Mouse (Mus musculus): ENCODE measurements around the gene Olfr73. TPM values are rescaled to one million over a fixed set of nuclear protein-coding genes. Genes with fewer than 3 reads are reported as not detected.
"Not testable (repeated sequence)": the region's sequence is repeated elsewhere in the genome, so short reads cannot be mapped to it uniquely, and the experiment has no call there.

The Olfr73 gene
- not detected in 2 replicates for polyA plus RNA-seq (2014; fragmentation: Nextera tagmentation; extraction: Ambion mirVana)

- no peak within 1 kb of the TSS for H3K4me2 ChIP-seq (ENCODE audit: low read length)
- no peaks in the 10 kb centered on the region for H3K9me3 ChIP-seq (replicated peaks; ENCODE audit: control insufficient read depth, low read length)
- H3K4me3 ChIP-seq (ENCODE audit: low read depth, low read length): no peak within 1 kb of the TSS
- ATAC-seq (no peak), DNase-seq (ENCODE audit: low spot score) (no peak)
- no peaks in the 10 kb centered on the region for H3K27me3 ChIP-seq (replicated peaks; ENCODE audit: control insufficient read depth, insufficient read depth, low read length)
- no peak within 1 kb of the TSS for H3K27ac ChIP-seq (ENCODE audit: low read depth, low read length)
- H3K4me1 ChIP-seq (ENCODE audit: control insufficient read depth, insufficient read depth, low read length): no peaks in the 10 kb centered on the region
- H3K36me3 ChIP-seq (ENCODE audit: control insufficient read depth, insufficient read depth, low read length): no peaks in the 10 kb centered on the region
- H3K9ac ChIP-seq (ENCODE audit: low read length): no peak within 1 kb of the TSS
These were observed at the start of gene Olfr73 for GRCm38 (mm10) chr2:88037599-88037998. TSS of gene Olfr73 (minus strand) at chr2:88037699.

GRCm38 (mm10) chr2:88071730-88072129 is 34.2 kb upstream of the Olfr73 start, which contains the start of gene Olfr1163:
TSS of gene Olfr1163 (minus strand) at chr2:88071830.
- Histone ChIP-seq H3K9ac (ENCODE audit: low read length) (no peak within 1 kb of the TSS), H3K27me3 (replicated peaks; ENCODE audit: control insufficient read depth, insufficient read depth, low read length) (no peaks in the 10 kb centered on the region), H3K4me3 (ENCODE audit: low read depth, low read length) (no peak within 1 kb of the TSS), H3K4me2 (ENCODE audit: low read length) (no peak within 1 kb of the TSS), H3K27ac (ENCODE audit: low read depth, low read length) (no peak within 1 kb of the TSS), H3K4me1 (ENCODE audit: control insufficient read depth, insufficient read depth, low read length) (no peaks in the 10 kb centered on the region), H3K36me3 (ENCODE audit: control insufficient read depth, insufficient read depth, low read length) (no peaks in the 10 kb centered on the region), H3K9me3 (replicated peaks; ENCODE audit: control insufficient read depth, low read length) (no peaks in the 10 kb centered on the region)
- DNase-seq (ENCODE audit: low spot score) (no peak), ATAC-seq (no peak)

GRCm38 (mm10) chr2:88063587-88063986 is 26.1 kb upstream of the Olfr73 start:
- 75% methylated on average over 2 of the region's 2 CpGs for WGBS
- Histone ChIP-seq H3K36me3 (ENCODE audit: control insufficient read depth, insufficient read depth, low read length) (no peaks in the 10 kb centered on the region), H3K4me3 (ENCODE audit: low read depth, low read length) (no peak overlapping the region)

GRCm38 (mm10) chr2:88051029-88051428 is 13.5 kb upstream of the Olfr73 start, which contains the start of gene Olfr1162:
TSS of gene Olfr1162 (minus strand) at chr2:88051129.
- Histone ChIP-seq H3K27me3 (replicated peaks; ENCODE audit: control insufficient read depth, insufficient read depth, low read length) (no peaks in the 10 kb centered on the region), H3K9ac (ENCODE audit: low read length) (no peak within 1 kb of the TSS), H3K4me2 (ENCODE audit: low read length) (no peak within 1 kb of the TSS), H3K27ac (ENCODE audit: low read depth, low read length) (no peak within 1 kb of the TSS), H3K36me3 (ENCODE audit: control insufficient read depth, insufficient read depth, low read length) (no peaks in the 10 kb centered on the region), H3K4me1 (ENCODE audit: control insufficient read depth, insufficient read depth, low read length) (no peaks in the 10 kb centered on the region), H3K4me3 (ENCODE audit: low read depth, low read length) (no peak within 1 kb of the TSS), H3K9me3 (replicated peaks; ENCODE audit: control insufficient read depth, low read length) (no peaks in the 10 kb centered on the region)
- 83% methylated on average over 1 of the region's 1 CpGs for WGBS
- DNase-seq (ENCODE audit: low spot score) (no peak), ATAC-seq (no peak)

More at GRCm38 (mm10) chr2:88063587-88063986, 26.1 kb upstream of the Olfr73 start:
- Histone ChIP-seq H3K4me2 (ENCODE audit: low read length) (no peak overlapping the region), H3K9me3 (replicated peaks; ENCODE audit: control insufficient read depth, low read length) (no peaks in the 10 kb centered on the region), H3K4me1 (ENCODE audit: control insufficient read depth, insufficient read depth, low read length) (no peaks in the 10 kb centered on the region), H3K27ac (ENCODE audit: low read depth, low read length) (no peak overlapping the region), H3K27me3 (replicated peaks; ENCODE audit: control insufficient read depth, insufficient read depth, low read length) (no peaks in the 10 kb centered on the region), H3K9ac (ENCODE audit: low read length) (no peak overlapping the region)
- DNase-seq (ENCODE audit: low spot score) (no peak), ATAC-seq (no peak)

- H3K4me2 ChIP-seq (ENCODE audit: low read length); H3K4me3 ChIP-seq (ENCODE audit: low read depth, low read length); H3K9ac ChIP-seq (ENCODE audit: low read length); DNase-seq (ENCODE audit: low spot score); H3K9me3 ChIP-seq (replicated peaks; ENCODE audit: control insufficient read depth, low read length); H3K27ac ChIP-seq (ENCODE audit: low read depth, low read length); H3K36me3 ChIP-seq (ENCODE audit: control insufficient read depth, insufficient read depth, low read length); H3K27me3 ChIP-seq (replicated peaks; ENCODE audit: control insufficient read depth, insufficient read depth, low read length); ATAC-seq; H3K4me1 ChIP-seq (ENCODE audit: control insufficient read depth, insufficient read depth, low read length): not testable (repeated sequence)
- 87% methylated on average over 1 of the region's 1 CpGs for WGBS
These were observed 15.0 kb downstream of the Olfr73 start, which contains the start of gene Olfr1161 for GRCm38 (mm10) chr2:88022474-88022873. TSS of gene Olfr1161 (plus strand) at chr2:88022774.

GRCm38 (mm10) chr2:88007515-88008318 is 29.8 kb downstream of the Olfr73 start, which contains the start of gene Olfr1160:
TSS of gene Olfr1160 (minus strand) at chr2:88008268.
- H3K9ac ChIP-seq (ENCODE audit: low read length): no peak within 1 kb of the TSS
- no peak within 1 kb of the TSS for H3K4me2 ChIP-seq (ENCODE audit: low read length)
- no peak within 1 kb of the TSS for H3K27ac ChIP-seq (ENCODE audit: low read depth, low read length)
- DNase-seq (ENCODE audit: low spot score): no peak
- no peaks in the 10 kb centered on the region for H3K36me3 ChIP-seq (ENCODE audit: control insufficient read depth, insufficient read depth, low read length)
- H3K27me3 ChIP-seq (replicated peaks; ENCODE audit: control insufficient read depth, insufficient read depth, low read length): no peaks in the 10 kb centered on the region
- H3K9me3 ChIP-seq (replicated peaks; ENCODE audit: control insufficient read depth, low read length): no peaks in the 10 kb centered on the region
- ATAC-seq: no peak
- H3K4me1 ChIP-seq (ENCODE audit: control insufficient read depth, insufficient read depth, low read length): no peaks in the 10 kb centered on the region
- H3K4me3 ChIP-seq (ENCODE audit: low read depth, low read length): no peak within 1 kb of the TSS

- no peaks in the 10 kb centered on the region for H3K4me1 ChIP-seq (ENCODE audit: control insufficient read depth, insufficient read depth, low read length)
- no peak within 1 kb of the TSS for H3K4me3 ChIP-seq (ENCODE audit: low read depth, low read length)
- no peaks in the 10 kb centered on the region for H3K9me3 ChIP-seq (replicated peaks; ENCODE audit: control insufficient read depth, low read length)
- ATAC-seq: no peak
- DNase-seq (ENCODE audit: low spot score): no peak
- no peaks in the 10 kb centered on the region for H3K27me3 ChIP-seq (replicated peaks; ENCODE audit: control insufficient read depth, insufficient read depth, low read length)
- no peak within 1 kb of the TSS for H3K9ac ChIP-seq (ENCODE audit: low read length)
- no peaks in the 10 kb centered on the region for H3K36me3 ChIP-seq (ENCODE audit: control insufficient read depth, insufficient read depth, low read length)
- no peak within 1 kb of the TSS for H3K4me2 ChIP-seq (ENCODE audit: low read length)
- H3K27ac ChIP-seq (ENCODE audit: low read depth, low read length): no peak within 1 kb of the TSS
These were observed 47.7 kb downstream of the Olfr73 start, which contains the start of gene Olfr1158 for GRCm38 (mm10) chr2:87989813-87990212. TSS of gene Olfr1158 (plus strand) at chr2:87990113.

Other genes starting within 250 kb of the Olfr73 start
- gene Olfr1143, start 237.1 kb downstream of the Olfr73 start, polyA plus RNA-seq (2014; fragmentation: Nextera tagmentation; extraction: Ambion mirVana): not detected in 2 replicates
- gene Olfr1145, start 227.9 kb downstream of the Olfr73 start, polyA plus RNA-seq (2014; fragmentation: Nextera tagmentation; extraction: Ambion mirVana): not detected in 2 replicates
- gene Olfr1148, start 207.2 kb downstream of the Olfr73 start, polyA plus RNA-seq (2014; fragmentation: Nextera tagmentation; extraction: Ambion mirVana): not detected in 2 replicates
- not detected in 2 replicates for gene Olfr1150-ps1, start 193.7 kb downstream of the Olfr73 start, polyA plus RNA-seq (2014; fragmentation: Nextera tagmentation; extraction: Ambion mirVana)
- not detected in 2 replicates for gene Olfr1151, start 181.8 kb downstream of the Olfr73 start, polyA plus RNA-seq (2014; fragmentation: Nextera tagmentation; extraction: Ambion mirVana)
- not detected in 2 replicates for gene Olfr1152, start 171.2 kb downstream of the Olfr73 start, polyA plus RNA-seq (2014; fragmentation: Nextera tagmentation; extraction: Ambion mirVana)
- gene Olfr1153, start 142.7 kb downstream of the Olfr73 start, polyA plus RNA-seq (2014; fragmentation: Nextera tagmentation; extraction: Ambion mirVana): not detected in 2 replicates
- not detected in 2 replicates for gene Olfr1154, start 132.5 kb downstream of the Olfr73 start, polyA plus RNA-seq (2014; fragmentation: Nextera tagmentation; extraction: Ambion mirVana)
- gene Olfr1155, start 92.6 kb downstream of the Olfr73 start, polyA plus RNA-seq (2014; fragmentation: Nextera tagmentation; extraction: Ambion mirVana): not detected in 2 replicates
- gene Olfr1156, start 84.6 kb downstream of the Olfr73 start, polyA plus RNA-seq (2014; fragmentation: Nextera tagmentation; extraction: Ambion mirVana): not detected in 2 replicates
- gene Olfr1157, start 69.4 kb downstream of the Olfr73 start, polyA plus RNA-seq (2014; fragmentation: Nextera tagmentation; extraction: Ambion mirVana): not detected in 2 replicates
- gene Olfr74, start 63.0 kb downstream of the Olfr73 start, polyA plus RNA-seq (2014; fragmentation: Nextera tagmentation; extraction: Ambion mirVana): not detected in 2 replicates
- not detected in 2 replicates for gene Olfr1158, start 47.6 kb downstream of the Olfr73 start, polyA plus RNA-seq (2014; fragmentation: Nextera tagmentation; extraction: Ambion mirVana)
- gene Olfr1160, start 29.4 kb downstream of the Olfr73 start, polyA plus RNA-seq (2014; fragmentation: Nextera tagmentation; extraction: Ambion mirVana): not detected in 2 replicates
- gene Olfr1161, start 14.9 kb downstream of the Olfr73 start, polyA plus RNA-seq (2014; fragmentation: Nextera tagmentation; extraction: Ambion mirVana): not detected in 2 replicates
- not detected in 2 replicates for gene Olfr1162, start 13.4 kb upstream of the Olfr73 start, polyA plus RNA-seq (2014; fragmentation: Nextera tagmentation; extraction: Ambion mirVana)
- not detected in 2 replicates for gene Olfr1163, start 34.1 kb upstream of the Olfr73 start, polyA plus RNA-seq (2014; fragmentation: Nextera tagmentation; extraction: Ambion mirVana)
- not detected in 2 replicates for gene Olfr1164, start 56.3 kb upstream of the Olfr73 start, polyA plus RNA-seq (2014; fragmentation: Nextera tagmentation; extraction: Ambion mirVana)
- not detected in 2 replicates for gene Olfr1166, start 90.6 kb upstream of the Olfr73 start, polyA plus RNA-seq (2014; fragmentation: Nextera tagmentation; extraction: Ambion mirVana)
- not detected in 2 replicates for gene Olfr1167, start 117.5 kb upstream of the Olfr73 start, polyA plus RNA-seq (2014; fragmentation: Nextera tagmentation; extraction: Ambion mirVana)
- gene Olfr1168, start 144.2 kb upstream of the Olfr73 start, polyA plus RNA-seq (2014; fragmentation: Nextera tagmentation; extraction: Ambion mirVana): not detected in 2 replicates
- not detected in 2 replicates for gene Olfr1170, start 190.6 kb upstream of the Olfr73 start, polyA plus RNA-seq (2014; fragmentation: Nextera tagmentation; extraction: Ambion mirVana)
- not detected in 2 replicates for gene Olfr1173, start 242.2 kb upstream of the Olfr73 start, polyA plus RNA-seq (2014; fragmentation: Nextera tagmentation; extraction: Ambion mirVana)

Data from forebrain, embryonic 14.5 days (tissue).